Mouse (Mus musculus): ENCODE measurements around the gene Akr1c20. TPM values are rescaled to one million over a fixed set of nuclear protein-coding genes. Genes with fewer than 3 reads are reported as not detected.

The Akr1c20 gene
- total RNA-seq (2014; fragmentation: Nextera tagmentation) (not detected in 2 replicates), total RNA-seq (2017) (not detected in 2 replicates)

GRCm38 (mm10) chr13:4523201-4523838 lies at the start of gene Akr1c20:
Gene Akr1c20 (minus strand): TSS chr13:4523345.
- no peak for ATAC-seq (replicated peaks; ENCODE audit: poor library complexity, severe bottlenecking)

GRCm38 (mm10) chr13:4565996-4566395 lies 42.9 kb upstream of the Akr1c20 start:
- ATAC-seq (replicated peaks; ENCODE audit: poor library complexity, severe bottlenecking) = no peak

- ATAC-seq (replicated peaks; ENCODE audit: poor library complexity, severe bottlenecking) = no peak
Observed at GRCm38 (mm10) chr13:4560500-4560899, 37.4 kb upstream of the Akr1c20 start.

GRCm38 (mm10) chr13:4559143-4559542 lies 36.0 kb upstream of the Akr1c20 start:
- ATAC-seq (replicated peaks; ENCODE audit: poor library complexity, severe bottlenecking) = no peak

GRCm38 (mm10) chr13:4514811-4515210 lies 8.3 kb downstream of the Akr1c20 start:
- no peak for ATAC-seq (replicated peaks; ENCODE audit: poor library complexity, severe bottlenecking)

- ATAC-seq (replicated peaks; ENCODE audit: poor library complexity, severe bottlenecking) = no peak
Observed at GRCm38 (mm10) chr13:4467896-4468295, 55.2 kb downstream of the Akr1c20 start.

- no peak for ATAC-seq (replicated peaks; ENCODE audit: poor library complexity, severe bottlenecking)
Observed at GRCm38 (mm10) chr13:4465641-4466040, 57.5 kb downstream of the Akr1c20 start.

Other genes with a start within 250 kb of the Akr1c20 start
- 0.66 and 3.5 TPM in 2 replicates for gene Akr1c12, start 243.9 kb downstream of the Akr1c20 start, total RNA-seq (2014; fragmentation: Nextera tagmentation)
- 1.3 and 1.9 TPM in 2 replicates for gene Akr1c12, start 243.9 kb downstream of the Akr1c20 start, total RNA-seq (2017)
- not detected in 2 replicates for gene Akr1c6, start 89.0 kb downstream of the Akr1c20 start, total RNA-seq (2014; fragmentation: Nextera tagmentation)
- gene Akr1c6, start 89.0 kb downstream of the Akr1c20 start, total RNA-seq (2017) = not detected in 2 replicates
- not detected in 2 replicates for gene Akr1c21, start 50.7 kb upstream of the Akr1c20 start, total RNA-seq (2014; fragmentation: Nextera tagmentation)
- not detected in 2 replicates for gene Akr1c21, start 50.7 kb upstream of the Akr1c20 start, total RNA-seq (2017)
- 22.8 and 30.5 TPM in 2 replicates for gene Akr1e1, start 85.8 kb upstream of the Akr1c20 start, total RNA-seq (2014; fragmentation: Nextera tagmentation)
- 11.2 and 17.8 TPM in 2 replicates for gene Akr1e1, start 85.8 kb upstream of the Akr1c20 start, total RNA-seq (2017)